Mouse (Mus musculus) cerebellum, adult 2 months (tissue): ENCODE measurements at regions not wholly inside any gene's neighbourhood (a gene's known extent, or its start where the extent isn't known, plus 50 kb on each side); places are given as distances from the start of the nearest gene placed in this dataset.

Experiments used
- CTCF ChIP-seq: fragments of 200-500 bp; IDR thresholded peaks from 2 replicates; pipeline ENCODE4 v1.5.1; 2011; ENCODE audit warnings: low read depth, mild to moderate bottlenecking, control low read depth, low read length, moderate library complexity, borderline replicate concordance; ENCODE audit not compliant: insufficient read depth
- POLR2A ChIP-seq: fragments of 200-500 bp; IDR thresholded peaks from 2 replicates; pipeline ENCODE4 v1.6.1; 2011; ENCODE audit warnings: low read length, control low read depth, borderline replicate concordance; ENCODE audit not compliant: insufficient read depth

DNA sequence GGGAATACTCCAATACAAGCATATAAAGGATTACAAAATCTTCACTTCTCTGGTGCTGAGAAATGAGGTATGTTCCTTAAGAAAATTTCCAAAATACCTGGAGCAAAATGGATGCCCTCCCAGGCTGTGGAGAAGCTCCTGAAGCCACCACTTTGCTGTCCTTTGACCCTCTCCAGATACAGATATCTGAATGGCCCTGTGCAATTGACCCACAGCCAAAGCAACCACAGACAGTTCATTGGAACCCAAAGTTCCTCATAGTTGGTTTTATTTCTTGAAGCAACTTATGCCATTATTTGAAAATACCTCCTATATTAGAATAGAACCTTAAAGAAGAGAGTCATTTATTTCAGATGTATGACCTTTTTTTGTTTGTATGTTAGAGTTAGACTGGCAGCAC is 891.5 kb downstream of the Pla2g4a start:
- TF ChIP-seq POLR2A (no peak), CTCF (no peak)
